Mouse (Mus musculus) heart, postnatal 0 days (tissue): ENCODE results near the gene Ppil3.

Experiments
- CTCF ChIP-seq: IDR thresholded peaks from 2 replicates; pipeline ENCODE4 v1.5.1; 2016; ENCODE audit warnings: antibody characterized with exemption, control low read depth, low read depth
- EP300 ChIP-seq: IDR thresholded peaks from 2 replicates; pipeline ENCODE4 v1.6.1; 2016; ENCODE audit warnings: antibody characterized with exemption, low read depth

DNA sequence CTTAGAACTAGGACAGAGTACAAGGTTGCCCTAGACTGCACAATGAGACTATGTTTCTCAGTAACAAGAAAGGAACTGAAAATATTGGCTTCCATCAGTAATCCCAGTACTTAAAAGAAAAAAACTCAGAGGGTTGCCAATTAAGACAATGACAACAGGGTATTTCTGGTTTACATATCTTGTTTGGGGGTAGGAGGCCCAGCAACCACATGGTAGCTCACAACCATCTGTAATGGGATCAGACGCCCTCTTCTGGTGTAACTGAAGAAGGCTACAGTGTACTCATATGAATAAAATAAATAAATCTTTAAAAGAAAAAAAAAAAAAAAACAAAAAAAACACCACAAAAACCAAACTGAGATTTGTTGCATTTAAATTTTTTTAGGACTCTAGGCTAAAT is 29.8 kb downstream of the Ppil3 start:
- TF ChIP-seq CTCF: peak; percentile 27; the same call in 1 of the 2 replicates
- no peak for TF ChIP-seq EP300
